Mouse (Mus musculus): ENCODE data around the gene Stoml3. TPM values are rescaled to one million over a fixed set of nuclear protein-coding genes. Genes with fewer than 3 reads are reported as not detected.

Stoml3 gene
- polyA plus RNA-seq (2012; rRNA removed) = 0.05 TPM in 1 of 2 replicates, not detected in the other

DNA sequence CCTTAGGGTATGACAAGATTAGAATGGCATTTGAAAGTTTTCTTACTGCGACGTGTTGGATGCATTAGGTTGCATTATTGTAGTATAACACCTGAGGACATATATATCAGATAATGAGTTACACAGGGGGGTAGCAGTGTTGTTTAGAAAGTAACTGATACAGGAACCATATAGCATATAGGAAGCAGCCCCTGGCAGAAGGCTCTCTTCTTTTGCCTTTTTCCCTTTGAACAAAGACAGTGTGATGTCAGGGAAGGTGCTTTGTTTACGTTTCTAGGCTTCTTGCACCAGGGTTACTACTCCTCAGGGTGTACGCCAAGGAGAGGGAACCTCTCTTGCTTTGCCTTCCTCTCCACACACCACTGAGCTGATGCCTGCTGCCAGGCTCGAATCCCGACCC, at the start of gene Stoml3:
Gene Stoml3, plus strand, starts transcription at position 301 of the 400 bp plus-strand sequence.
- Histone ChIP-seq H3K4me3 (ENCODE audit: low read depth, low read length) (no peak within 1 kb of the TSS), H3K4me1 (ENCODE audit: control insufficient read depth, insufficient read depth, insufficient read length, low read length) (no peaks in the 10 kb centered on the region; the same call in 1 of the 2 replicates), H3K27ac (ENCODE audit: insufficient read depth, low read depth, low read length) (no peak within 1 kb of the TSS), H3K36me3 (ENCODE audit: control insufficient read depth, insufficient read depth, low read length) (no peaks in the 10 kb centered on the region), H3K27me3 (ENCODE audit: control insufficient read depth, insufficient read depth, low read length) (no peaks in the 10 kb centered on the region)
- TF ChIP-seq CTCF (IDR thresholded peaks at IDR 0.05; ENCODE audit: extremely low read depth, insufficient read length, insufficient replicate concordance, low read depth, low read length) (no peak), POLR2A (IDR thresholded peaks at IDR 0.05; ENCODE audit: low read depth, low read length) (no peak)
- WGBS = 76% methylated on average over 6 of the region's 6 CpGs

DNA sequence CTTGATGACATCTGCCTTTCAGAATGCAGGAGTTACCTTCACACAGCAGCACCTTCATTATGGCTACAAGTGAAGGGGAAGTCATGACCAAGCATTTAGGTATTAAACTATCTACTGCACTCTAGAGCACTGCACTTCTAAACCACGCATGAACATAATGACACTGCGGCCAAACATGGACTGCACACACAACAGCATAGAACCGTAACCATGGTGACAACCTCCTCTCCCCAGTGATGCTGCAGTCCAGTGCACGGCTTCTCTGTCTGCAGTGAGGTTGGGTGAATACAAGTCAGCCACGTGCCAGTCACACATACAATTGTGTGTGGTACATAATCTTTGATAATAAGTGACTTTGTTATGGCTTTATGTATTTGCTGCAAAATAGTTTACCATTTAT, 42.9 kb upstream of the Stoml3 start:
- Histone ChIP-seq H3K4me1 (ENCODE audit: control insufficient read depth, insufficient read depth, insufficient read length, low read length) (no peaks in the 10 kb centered on the region), H3K27me3 (ENCODE audit: control insufficient read depth, insufficient read depth, low read length) (no peaks in the 10 kb centered on the region), H3K36me3 (ENCODE audit: control insufficient read depth, insufficient read depth, low read length) (peaks cover 5% of the 10 kb centered on the region; the same call in 1 of the 2 replicates), H3K27ac (ENCODE audit: insufficient read depth, low read depth, low read length) (no peak overlapping the region), H3K4me3 (ENCODE audit: low read depth, low read length) (no peak overlapping the region)
- no peak for TF ChIP-seq POLR2A (IDR thresholded peaks at IDR 0.05; ENCODE audit: low read depth, low read length)
- no peak for TF ChIP-seq CTCF (IDR thresholded peaks at IDR 0.05; ENCODE audit: extremely low read depth, insufficient read length, insufficient replicate concordance, low read depth, low read length)
- 86% methylated on average over 5 of the region's 5 CpGs for WGBS

DNA sequence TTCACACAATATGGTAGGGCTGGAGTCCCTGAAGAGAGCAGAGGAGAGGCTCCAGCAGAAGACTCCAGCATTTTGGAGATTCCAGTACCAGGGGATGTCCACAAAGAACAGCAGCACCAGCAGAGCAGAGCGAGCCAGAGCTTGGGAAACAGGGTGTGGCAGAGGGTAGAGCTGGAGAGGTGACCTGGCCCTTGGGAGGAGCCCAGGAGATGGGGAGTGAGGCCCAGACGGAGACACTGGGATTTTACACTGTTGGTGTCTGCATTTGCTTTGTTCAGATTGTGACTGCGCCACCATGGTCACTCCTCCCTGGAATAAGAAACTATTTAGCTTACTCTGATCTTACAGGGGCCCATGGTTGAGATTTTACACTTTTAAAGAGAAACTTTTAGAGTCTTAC, 41.7 kb upstream of the Stoml3 start:
- peaks cover 16% of the 10 kb centered on the region for H3K36me3 ChIP-seq (ENCODE audit: control insufficient read depth, insufficient read depth, low read length)
- H3K27ac ChIP-seq (ENCODE audit: insufficient read depth, low read depth, low read length) = no peak overlapping the region
- no peak for TF ChIP-seq POLR2A (IDR thresholded peaks at IDR 0.05; ENCODE audit: low read depth, low read length)
- H3K4me1 ChIP-seq (ENCODE audit: control insufficient read depth, insufficient read depth, insufficient read length, low read length) = no peaks in the 10 kb centered on the region
- whole genome bisulfite sequencing = 76% methylated on average over 3 of the region's 3 CpGs
- H3K4me3 ChIP-seq (ENCODE audit: low read depth, low read length) = no peak overlapping the region
- no peaks in the 10 kb centered on the region for H3K27me3 ChIP-seq (ENCODE audit: control insufficient read depth, insufficient read depth, low read length)

DNA sequence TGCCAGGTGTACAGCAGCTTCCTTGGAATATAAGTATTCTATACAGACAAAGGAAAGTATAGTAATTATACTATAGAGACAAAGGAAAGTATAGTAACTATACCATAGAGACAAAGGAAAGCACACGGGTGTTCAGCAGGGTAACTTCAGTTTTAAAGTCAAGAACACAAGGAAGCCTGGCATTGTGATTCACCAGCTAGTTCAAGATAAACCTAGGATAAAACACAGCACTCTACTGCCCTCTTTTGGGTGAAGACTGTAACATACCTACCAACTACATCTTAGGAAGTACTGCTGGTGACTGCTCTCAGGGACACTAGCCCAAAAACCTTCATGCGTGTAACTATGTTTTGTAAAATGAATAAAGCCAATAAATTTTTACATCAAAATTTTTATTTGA, 40.2 kb upstream of the Stoml3 start:
- Histone ChIP-seq H3K27ac (ENCODE audit: insufficient read depth, low read depth, low read length) (no peak overlapping the region), H3K36me3 (ENCODE audit: control insufficient read depth, insufficient read depth, low read length) (peaks cover 28% of the 10 kb centered on the region), H3K4me1 (ENCODE audit: control insufficient read depth, insufficient read depth, insufficient read length, low read length) (peaks cover 9% of the 10 kb centered on the region; the same call in 1 of the 2 replicates), H3K4me3 (ENCODE audit: low read depth, low read length) (no peak overlapping the region), H3K27me3 (ENCODE audit: control insufficient read depth, insufficient read depth, low read length) (no peaks in the 10 kb centered on the region)
- WGBS = 21% methylated on average over 2 of the region's 2 CpGs
- no peak for TF ChIP-seq POLR2A (IDR thresholded peaks at IDR 0.05; ENCODE audit: low read depth, low read length)
- no peak for TF ChIP-seq CTCF (IDR thresholded peaks at IDR 0.05; ENCODE audit: extremely low read depth, insufficient read length, insufficient replicate concordance, low read depth, low read length)

DNA sequence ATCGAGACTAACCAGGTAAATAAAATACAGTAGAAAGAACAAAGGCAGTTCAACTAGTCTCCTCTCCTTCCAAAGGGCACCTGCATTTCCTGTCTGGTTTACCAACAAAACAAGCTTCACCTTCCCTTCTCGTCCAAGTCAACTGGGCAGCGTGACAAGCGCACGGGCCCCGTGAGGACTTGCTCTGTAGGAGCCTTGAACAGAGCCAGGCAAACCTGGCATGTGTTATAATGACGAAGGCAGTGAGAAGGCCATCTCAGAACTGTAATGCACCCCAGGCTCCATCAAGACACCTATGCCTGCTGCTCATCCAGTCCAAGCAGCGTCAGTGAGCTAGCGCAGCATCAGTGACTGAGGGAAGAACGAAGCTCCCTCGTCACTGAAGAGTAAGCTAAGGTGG, 37.8 kb upstream of the Stoml3 start:
- Histone ChIP-seq H3K27me3 (ENCODE audit: control insufficient read depth, insufficient read depth, low read length) (no peaks in the 10 kb centered on the region), H3K27ac (ENCODE audit: insufficient read depth, low read depth, low read length) (no peak overlapping the region), H3K4me1 (ENCODE audit: control insufficient read depth, insufficient read depth, insufficient read length, low read length) (peaks cover 25% of the 10 kb centered on the region; the same call in 1 of the 2 replicates), H3K36me3 (ENCODE audit: control insufficient read depth, insufficient read depth, low read length) (peaks cover 35% of the 10 kb centered on the region), H3K4me3 (ENCODE audit: low read depth, low read length) (no peak overlapping the region)
- TF ChIP-seq POLR2A (IDR thresholded peaks at IDR 0.05; ENCODE audit: low read depth, low read length) (no peak), CTCF (IDR thresholded peaks at IDR 0.05; ENCODE audit: extremely low read depth, insufficient read length, insufficient replicate concordance, low read depth, low read length) (no peak)
- 92% methylated on average over 11 of the region's 11 CpGs for whole genome bisulfite sequencing

DNA sequence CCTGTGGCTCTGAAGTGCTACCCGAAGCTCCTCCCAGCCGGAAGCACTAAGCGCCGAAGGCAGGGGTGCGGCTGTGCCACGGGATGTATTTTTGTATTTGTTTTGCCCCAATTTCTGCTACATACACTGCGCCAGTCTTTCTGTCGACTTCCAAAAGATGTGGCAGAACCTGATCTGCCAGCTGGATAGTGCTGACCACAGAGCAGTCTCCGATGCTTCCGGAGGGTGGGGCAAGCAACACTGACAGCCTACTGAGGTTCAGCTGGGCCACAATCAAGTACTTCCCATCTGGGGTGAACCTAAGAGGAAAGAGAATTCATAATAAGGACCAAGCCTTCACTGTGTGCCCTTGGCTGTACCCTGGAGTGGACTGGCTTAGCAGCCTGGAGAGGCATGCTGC, 36.1 kb upstream of the Stoml3 start:
- H3K27ac ChIP-seq (ENCODE audit: insufficient read depth, low read depth, low read length) = peak overlapping the region; percentile 2
- peaks cover 50% of the 10 kb centered on the region for H3K36me3 ChIP-seq (ENCODE audit: control insufficient read depth, insufficient read depth, low read length)
- peaks cover 25% of the 10 kb centered on the region; the same call in 1 of the 2 replicates for H3K4me1 ChIP-seq (ENCODE audit: control insufficient read depth, insufficient read depth, insufficient read length, low read length)
- no peaks in the 10 kb centered on the region for H3K27me3 ChIP-seq (ENCODE audit: control insufficient read depth, insufficient read depth, low read length)
- WGBS = 60% methylated on average over 10 of the region's 10 CpGs
- no peak overlapping the region for H3K4me3 ChIP-seq (ENCODE audit: low read depth, low read length)
- TF ChIP-seq CTCF (IDR thresholded peaks at IDR 0.05; ENCODE audit: extremely low read depth, insufficient read length, insufficient replicate concordance, low read depth, low read length) (no peak), POLR2A (IDR thresholded peaks at IDR 0.05; ENCODE audit: low read depth, low read length) (no peak)

DNA sequence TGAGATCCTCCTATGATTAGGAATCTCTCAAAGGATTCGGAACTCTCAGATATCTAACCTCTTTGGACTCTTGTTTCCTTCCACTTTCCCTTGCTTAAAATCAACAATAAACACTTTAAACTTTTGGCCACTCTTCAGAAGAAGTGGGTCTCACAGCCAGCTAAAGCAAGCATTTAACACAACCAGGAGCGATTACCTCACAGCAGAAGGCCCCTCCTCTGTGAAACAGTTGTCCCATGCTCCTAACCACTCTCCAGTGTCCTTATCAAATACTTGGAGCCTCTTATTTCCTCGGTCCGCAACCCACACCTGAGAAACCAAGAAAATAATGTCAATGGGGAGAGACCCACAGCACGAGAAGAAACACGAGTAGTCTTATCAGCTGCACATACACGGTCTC, 35.1 kb upstream of the Stoml3 start:
- Histone ChIP-seq H3K4me1 (ENCODE audit: control insufficient read depth, insufficient read depth, insufficient read length, low read length) (peaks cover 25% of the 10 kb centered on the region; the same call in 1 of the 2 replicates), H3K4me3 (ENCODE audit: low read depth, low read length) (no peak overlapping the region), H3K27ac (ENCODE audit: insufficient read depth, low read depth, low read length) (peak overlapping the region; percentile 64), H3K27me3 (ENCODE audit: control insufficient read depth, insufficient read depth, low read length) (no peaks in the 10 kb centered on the region), H3K36me3 (ENCODE audit: control insufficient read depth, insufficient read depth, low read length) (peaks cover 58% of the 10 kb centered on the region)
- WGBS = 61% methylated on average over 7 of the region's 7 CpGs
- no peak for TF ChIP-seq CTCF (IDR thresholded peaks at IDR 0.05; ENCODE audit: extremely low read depth, insufficient read length, insufficient replicate concordance, low read depth, low read length)
- TF ChIP-seq POLR2A (IDR thresholded peaks at IDR 0.05; ENCODE audit: low read depth, low read length) = no peak

All from small intestine, adult 2 months (tissue).